Mouse (Mus musculus): ENCODE data around the gene Gm9837. TPM values are rescaled to one million over a fixed set of nuclear protein-coding genes. Genes with fewer than 3 reads are reported as not detected.
A peak's percentile ranks its signal among the peaks of the same experiment; 100 is the strongest.

The Gm9837 gene
- total and polyA plus RNA-seq, 2 experiments from 2014 or later, result not detected

DNA sequence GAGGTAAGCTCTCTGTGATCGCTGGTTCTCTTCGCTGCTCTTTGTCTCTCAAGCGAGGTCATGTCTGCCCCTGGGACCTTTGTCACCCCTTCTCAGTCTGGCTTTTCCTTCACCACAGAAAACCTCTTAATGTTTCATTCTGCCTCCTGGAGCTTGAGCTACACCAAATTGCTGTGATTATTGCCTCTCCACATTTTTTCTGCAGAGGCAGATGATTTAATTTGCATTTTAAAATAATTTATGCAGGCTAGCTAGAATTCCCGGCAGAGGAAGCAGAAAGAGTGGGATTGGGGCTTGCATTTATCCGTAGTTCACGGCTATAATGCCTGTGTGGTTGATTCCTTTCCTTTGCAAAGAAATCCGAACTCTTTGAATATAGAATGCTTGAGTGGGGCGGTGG lies 5.3 kb upstream of the Gm9837 start:
- 8% methylated on average over 8 of the region's 8 CpGs for WGBS
- H3K9me3 ChIP-seq (ENCODE audit: low read length), result no peaks in the 10 kb centered on the region
- H3K36me3 ChIP-seq (ENCODE audit: insufficient read depth, low read length), result no peaks in the 10 kb centered on the region
- 0 out of 2 replicates have a peak overlapping the region, but pooled peaks have one; percentile 18 for H3K27ac ChIP-seq (ENCODE audit: low read depth, low read length)
- peaks cover 9% of the 10 kb centered on the region; the same call in 1 of the 2 replicates for H3K4me1 ChIP-seq (ENCODE audit: insufficient read depth, low read length)
- H3K4me2 ChIP-seq (ENCODE audit: low read depth, low read length, poor library complexity, severe bottlenecking), result peak overlapping the region; percentile 23
- H3K27me3 ChIP-seq (ENCODE audit: insufficient read depth, low read length), result peaks cover 24% of the 10 kb centered on the region
- peak overlapping the region; percentile 0; the same call in 1 of the 2 replicates for H3K4me3 ChIP-seq (ENCODE audit: low read depth, low read length)
- no peak overlapping the region for H3K9ac ChIP-seq (replicated peaks; ENCODE audit: low read length, poor library complexity, severe bottlenecking)
- ATAC-seq (ENCODE audit: low FRiP score) (no peak), DNase-seq (ENCODE audit: low spot score) (no peak)
- no peak for TF ChIP-seq CTCF (IDR thresholded peaks at IDR 0.05)

DNA sequence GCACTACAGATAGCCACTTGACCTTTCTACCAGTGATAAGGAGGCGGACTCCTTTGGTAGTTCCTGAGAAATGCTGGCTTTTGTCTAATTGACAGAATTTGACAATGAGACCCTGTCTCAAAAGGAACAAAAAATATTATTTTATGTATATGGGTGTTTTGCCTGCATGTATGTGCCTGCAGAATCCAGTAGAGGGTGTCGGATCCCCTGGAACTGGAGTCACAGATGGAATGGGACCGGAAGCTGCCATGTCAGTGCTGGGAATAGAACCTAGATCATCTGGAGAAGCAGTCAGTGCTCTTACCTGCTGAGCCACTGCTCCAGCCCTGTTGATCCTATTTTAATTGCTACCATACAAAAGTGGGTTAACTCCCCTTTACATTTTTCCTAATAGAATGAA lies 2.4 kb upstream of the Gm9837 start:
- H3K9ac ChIP-seq (replicated peaks; ENCODE audit: low read length, poor library complexity, severe bottlenecking), result no peak overlapping the region
- peaks cover 6% of the 10 kb centered on the region; the same call in 1 of the 2 replicates for H3K27me3 ChIP-seq (ENCODE audit: insufficient read depth, low read length)
- DNase-seq (ENCODE audit: low spot score) (no peak), ATAC-seq (ENCODE audit: low FRiP score) (no peak)
- H3K9me3 ChIP-seq (ENCODE audit: low read length), result no peaks in the 10 kb centered on the region
- no peaks in the 10 kb centered on the region for H3K36me3 ChIP-seq (ENCODE audit: insufficient read depth, low read length)
- TF ChIP-seq CTCF (IDR thresholded peaks at IDR 0.05), result peak; percentile 45
- H3K4me1 ChIP-seq (ENCODE audit: insufficient read depth, low read length), result peaks cover 6% of the 10 kb centered on the region; the same call in 1 of the 2 replicates
- 92% methylated on average over 3 of the region's 3 CpGs for WGBS
- H3K4me3 ChIP-seq (ENCODE audit: low read depth, low read length), result no peak overlapping the region
- H3K27ac ChIP-seq (ENCODE audit: low read depth, low read length), result no peak overlapping the region
- no peak overlapping the region for H3K4me2 ChIP-seq (ENCODE audit: low read depth, low read length, poor library complexity, severe bottlenecking)

DNA sequence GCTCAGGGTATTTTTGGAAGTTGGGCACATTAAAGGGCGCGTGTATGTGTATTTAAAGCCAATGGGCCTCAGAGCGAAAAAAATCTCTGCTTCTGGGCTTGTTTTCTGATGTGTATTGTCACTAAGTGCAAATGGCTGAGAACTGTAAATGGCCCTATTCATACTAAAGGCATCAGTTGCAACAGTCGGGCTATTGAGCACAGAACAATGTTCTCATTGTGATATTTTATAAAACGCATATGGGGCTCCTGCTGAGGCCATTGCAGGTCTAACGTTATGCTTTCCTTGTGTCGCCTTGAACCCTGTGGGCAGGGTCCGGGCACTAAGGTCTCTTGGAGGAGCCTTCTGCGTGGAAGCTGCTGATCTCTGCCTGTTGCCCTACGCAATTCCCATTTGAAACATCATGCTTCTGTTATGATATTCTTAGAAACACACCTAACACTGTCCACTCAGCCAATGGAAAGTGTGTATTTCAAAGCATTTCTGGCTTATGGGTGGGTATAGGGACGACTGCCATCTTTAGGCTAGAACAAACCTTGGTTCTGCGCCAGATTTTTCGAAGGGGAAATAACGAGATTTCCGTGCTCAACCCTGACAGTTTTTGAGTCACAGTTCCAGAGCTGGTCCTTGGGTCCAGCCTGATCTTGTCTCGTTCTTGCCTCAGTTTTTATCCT lies 848 bp downstream of the Gm9837 start:
- no peaks in the 10 kb centered on the region for H3K4me1 ChIP-seq (ENCODE audit: insufficient read depth, low read length)
- H3K36me3 ChIP-seq (ENCODE audit: insufficient read depth, low read length), result no peaks in the 10 kb centered on the region
- H3K9me3 ChIP-seq (ENCODE audit: low read length), result no peaks in the 10 kb centered on the region
- H3K4me2 ChIP-seq (ENCODE audit: low read depth, low read length, poor library complexity, severe bottlenecking), result peak overlapping the region; percentile 45; the same call in 1 of the 2 replicates
- TF ChIP-seq CTCF (IDR thresholded peaks at IDR 0.05), result no peak
- no peak overlapping the region for H3K4me3 ChIP-seq (ENCODE audit: low read depth, low read length)
- WGBS, result 31% methylated on average over 16 of the region's 16 CpGs
- H3K27me3 ChIP-seq (ENCODE audit: insufficient read depth, low read length), result peaks cover 22% of the 10 kb centered on the region
- no peak overlapping the region for H3K9ac ChIP-seq (replicated peaks; ENCODE audit: low read length, poor library complexity, severe bottlenecking)
- no peak for DNase-seq (ENCODE audit: low spot score)
- H3K27ac ChIP-seq (ENCODE audit: low read depth, low read length), result peak overlapping the region; percentile 47; the same call in 1 of the 2 replicates
- ATAC-seq (ENCODE audit: low FRiP score), result no peak

DNA sequence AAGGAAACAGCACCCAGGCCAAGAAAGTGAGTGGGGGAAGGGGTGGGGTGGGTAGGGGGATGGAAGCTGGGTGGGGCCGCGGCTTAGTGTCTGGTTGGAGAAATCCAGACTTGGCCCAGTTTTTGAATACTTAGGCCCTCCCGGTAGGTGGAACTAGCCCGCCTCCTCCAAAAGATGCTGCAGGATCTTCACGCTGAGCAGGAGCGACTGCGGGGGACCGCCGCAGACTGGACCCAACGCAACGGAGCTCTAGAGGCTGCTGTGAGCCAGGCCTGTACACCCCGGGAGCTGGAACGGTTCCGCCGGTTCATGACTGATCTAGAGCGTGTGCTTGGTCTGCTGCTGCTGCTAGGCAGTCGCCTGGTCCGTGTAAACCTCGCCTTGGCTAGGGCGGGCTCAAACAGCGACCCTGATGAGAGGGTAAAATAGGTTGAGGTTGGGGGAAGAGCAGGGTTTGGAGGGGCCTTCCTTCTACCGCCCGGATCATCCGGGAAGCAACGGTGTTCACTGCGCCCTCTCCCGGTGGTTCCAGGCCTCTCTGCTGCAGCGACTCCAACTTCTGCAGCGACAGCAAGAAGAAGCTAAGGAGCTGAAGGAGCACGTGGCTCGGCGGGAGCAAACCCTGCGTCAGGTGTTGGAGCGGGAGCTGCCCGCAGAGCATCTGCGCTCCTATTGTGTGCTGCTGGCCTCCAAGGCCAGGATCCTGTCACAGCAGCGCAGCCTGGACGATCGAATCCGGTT lies 3.9 kb downstream of the Gm9837 start:
- Histone ChIP-seq H3K4me3 (ENCODE audit: low read depth, low read length) (peak overlapping the region; percentile 35), H3K4me2 (ENCODE audit: low read depth, low read length, poor library complexity, severe bottlenecking) (peak overlapping the region; percentile 58), H3K9ac (replicated peaks; ENCODE audit: low read length, poor library complexity, severe bottlenecking) (peak overlapping the region; percentile 13), H3K36me3 (ENCODE audit: insufficient read depth, low read length) (no peaks in the 10 kb centered on the region), H3K9me3 (ENCODE audit: low read length) (no peaks in the 10 kb centered on the region), H3K4me1 (ENCODE audit: insufficient read depth, low read length) (no peaks in the 10 kb centered on the region), H3K27ac (ENCODE audit: low read depth, low read length) (no peak overlapping the region), H3K27me3 (ENCODE audit: insufficient read depth, low read length) (peaks cover 41% of the 10 kb centered on the region)
- DNase-seq (ENCODE audit: low spot score) (peak; percentile 87), ATAC-seq (ENCODE audit: low FRiP score) (peak; percentile 65; the same call in 1 of the 2 replicates)
- 4% methylated on average over 40 of the region's 40 CpGs for whole genome bisulfite sequencing
- peak; percentile 89 for TF ChIP-seq CTCF (IDR thresholded peaks at IDR 0.05)

DNA sequence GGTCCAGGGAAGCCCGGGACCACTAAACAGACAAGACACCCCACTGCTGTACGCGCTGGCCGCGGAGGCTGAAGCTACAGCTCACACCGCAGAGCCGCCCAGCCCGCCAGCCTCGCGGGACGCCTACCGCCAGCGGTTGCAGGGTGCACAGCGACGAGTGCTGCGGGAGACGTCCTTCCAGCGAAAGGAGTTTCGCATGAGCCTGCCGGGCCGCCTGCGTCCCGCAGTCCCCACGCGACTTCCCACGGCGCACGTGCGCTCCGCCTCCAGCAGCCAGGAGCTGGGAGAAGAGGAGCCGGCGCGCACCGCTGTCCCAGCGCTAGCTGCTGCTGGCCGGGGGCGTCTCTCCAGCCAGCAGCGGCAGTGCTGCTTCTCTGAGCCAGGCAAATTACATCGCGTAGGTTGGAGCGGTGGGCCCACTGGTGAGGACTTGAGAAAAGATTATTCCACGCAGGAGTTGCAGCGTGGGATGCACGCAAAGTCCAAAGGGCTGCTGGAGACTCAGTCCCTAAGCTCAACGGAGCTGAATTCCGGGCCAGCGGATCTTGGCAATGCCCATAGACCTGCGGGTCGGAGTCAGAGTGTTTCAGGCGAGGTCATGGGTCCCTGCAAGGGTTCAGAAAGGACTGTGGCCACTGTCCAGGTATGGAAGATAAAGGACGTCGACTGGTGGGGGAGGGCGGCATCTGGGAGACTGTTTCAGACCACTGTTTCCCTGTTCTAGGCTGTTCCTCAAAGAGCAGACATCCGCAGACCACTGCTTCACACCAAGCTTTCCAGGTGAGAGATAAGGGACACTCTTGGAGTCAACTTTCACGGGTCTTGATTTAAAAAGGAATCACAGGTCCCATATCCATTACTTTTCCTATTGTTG lies 6.5 kb downstream of the Gm9837 start:
- no peaks in the 10 kb centered on the region for H3K9me3 ChIP-seq (ENCODE audit: low read length)
- ATAC-seq (ENCODE audit: low FRiP score), result no peak
- peaks cover 50% of the 10 kb centered on the region for H3K27me3 ChIP-seq (ENCODE audit: insufficient read depth, low read length)
- H3K9ac ChIP-seq (replicated peaks; ENCODE audit: low read length, poor library complexity, severe bottlenecking), result no peak overlapping the region; the same call in 1 of the 2 replicates
- H3K36me3 ChIP-seq (ENCODE audit: insufficient read depth, low read length), result no peaks in the 10 kb centered on the region
- H3K4me3 ChIP-seq (ENCODE audit: low read depth, low read length), result peak overlapping the region; percentile 33
- no peaks in the 10 kb centered on the region for H3K4me1 ChIP-seq (ENCODE audit: insufficient read depth, low read length)
- H3K27ac ChIP-seq (ENCODE audit: low read depth, low read length), result no peak overlapping the region
- TF ChIP-seq CTCF (IDR thresholded peaks at IDR 0.05), result no peak
- H3K4me2 ChIP-seq (ENCODE audit: low read depth, low read length, poor library complexity, severe bottlenecking), result peak overlapping the region; percentile 67
- no peak for DNase-seq (ENCODE audit: low spot score)
- WGBS, result 9% methylated on average over 53 of the region's 55 CpGs

Data from midbrain, postnatal 0 days (tissue).